Mouse (Mus musculus): ENCODE results near the gene Pip4k2a. TPM values are rescaled to one million over a fixed set of nuclear protein-coding genes. Genes with fewer than 3 reads are reported as not detected.

Pip4k2a gene
- polyA plus RNA-seq, 1 experiment from 2014 or later, result 11.8 TPM

GRCm38 (mm10) chr2:18997387-18997971 lies 447 bp downstream of the Pip4k2a start:
- ATAC-seq (replicated peaks), result peak; percentile 83
- H3K27ac ChIP-seq (replicated peaks), result peak overlapping the region; percentile 88
- peak overlapping the region; percentile 92 for H3K4me2 ChIP-seq (replicated peaks)
- no peaks in the 10 kb centered on the region for H3K27me3 ChIP-seq
- under 1% methylated on average over 46 of the region's 46 CpGs for WGBS
- H3K9ac ChIP-seq (replicated peaks), result peak overlapping the region; percentile 89
- H3K9me3 ChIP-seq, result no peaks in the 10 kb centered on the region
- peak overlapping the region; percentile 76 for H3K4me3 ChIP-seq
- peaks cover 20% of the 10 kb centered on the region for H3K4me1 ChIP-seq
- no peaks in the 10 kb centered on the region for H3K36me3 ChIP-seq

- peak overlapping the region; percentile 76 for H3K4me3 ChIP-seq
- under 1% methylated on average over 25 of the region's 25 CpGs for WGBS
- no peaks in the 10 kb centered on the region for H3K27me3 ChIP-seq
- no peak overlapping the region for H3K27ac ChIP-seq (replicated peaks)
- H3K36me3 ChIP-seq, result no peaks in the 10 kb centered on the region
- peak overlapping the region; percentile 89 for H3K9ac ChIP-seq (replicated peaks)
- H3K4me1 ChIP-seq, result peaks cover 20% of the 10 kb centered on the region
- peak overlapping the region; percentile 92 for H3K4me2 ChIP-seq (replicated peaks)
- no peak for ATAC-seq (replicated peaks)
- H3K9me3 ChIP-seq, result no peaks in the 10 kb centered on the region
Measured at GRCm38 (mm10) chr2:18996451-18997211, 1.3 kb downstream of the Pip4k2a start.

GRCm38 (mm10) chr2:18992512-18993510 lies 5.1 kb downstream of the Pip4k2a start:
- no peaks in the 10 kb centered on the region for H3K9me3 ChIP-seq
- H3K4me3 ChIP-seq, result no peak overlapping the region
- H3K27me3 ChIP-seq, result no peaks in the 10 kb centered on the region
- no peak overlapping the region for H3K4me2 ChIP-seq (replicated peaks)
- no peak for ATAC-seq (replicated peaks)
- H3K36me3 ChIP-seq, result no peaks in the 10 kb centered on the region
- H3K9ac ChIP-seq (replicated peaks), result no peak overlapping the region
- peaks cover 16% of the 10 kb centered on the region for H3K4me1 ChIP-seq
- WGBS, result 84% methylated on average over 7 of the region's 7 CpGs
- H3K27ac ChIP-seq (replicated peaks), result no peak overlapping the region

GRCm38 (mm10) chr2:18988885-18989284 lies 9.0 kb downstream of the Pip4k2a start:
- Histone ChIP-seq H3K4me3 (no peak overlapping the region), H3K36me3 (no peaks in the 10 kb centered on the region)
- 93% methylated on average over 3 of the region's 3 CpGs for WGBS

GRCm38 (mm10) chr2:18985506-18985905 lies 12.4 kb downstream of the Pip4k2a start:
- H3K27me3 ChIP-seq, result no peaks in the 10 kb centered on the region
- no peak overlapping the region for H3K9ac ChIP-seq (replicated peaks)
- no peak overlapping the region for H3K27ac ChIP-seq (replicated peaks)
- 87% methylated on average over 3 of the region's 3 CpGs for WGBS
- no peak overlapping the region for H3K4me2 ChIP-seq (replicated peaks)
- no peaks in the 10 kb centered on the region for H3K4me1 ChIP-seq
- no peaks in the 10 kb centered on the region for H3K9me3 ChIP-seq
- ATAC-seq (replicated peaks), result no peak
- H3K4me3 ChIP-seq, result no peak overlapping the region
- no peaks in the 10 kb centered on the region for H3K36me3 ChIP-seq

More at GRCm38 (mm10) chr2:18988885-18989284, 9.0 kb downstream of the Pip4k2a start:
- no peaks in the 10 kb centered on the region for H3K9me3 ChIP-seq
- H3K27ac ChIP-seq (replicated peaks), result no peak overlapping the region
- no peaks in the 10 kb centered on the region for H3K27me3 ChIP-seq
- no peak overlapping the region for H3K4me2 ChIP-seq (replicated peaks)
- H3K9ac ChIP-seq (replicated peaks), result no peak overlapping the region
- no peaks in the 10 kb centered on the region for H3K4me1 ChIP-seq
- ATAC-seq (replicated peaks), result no peak

GRCm38 (mm10) chr2:18984095-18984847 lies 13.7 kb downstream of the Pip4k2a start:
- WGBS, result 94% methylated on average over 15 of the region's 15 CpGs
- H3K4me1 ChIP-seq, result no peaks in the 10 kb centered on the region
- ATAC-seq (replicated peaks), result no peak

GRCm38 (mm10) chr2:18983546-18983945 lies 14.4 kb downstream of the Pip4k2a start:
- no peaks in the 10 kb centered on the region for H3K4me1 ChIP-seq
- no peaks in the 10 kb centered on the region for H3K36me3 ChIP-seq
- no peak overlapping the region for H3K27ac ChIP-seq (replicated peaks)
- H3K4me3 ChIP-seq, result no peak overlapping the region
- no peak for ATAC-seq (replicated peaks)
- no peak overlapping the region for H3K9ac ChIP-seq (replicated peaks)
- no peaks in the 10 kb centered on the region for H3K27me3 ChIP-seq
- no peaks in the 10 kb centered on the region for H3K9me3 ChIP-seq
- no peak overlapping the region for H3K4me2 ChIP-seq (replicated peaks)

More at GRCm38 (mm10) chr2:18984095-18984847, 13.7 kb downstream of the Pip4k2a start:
- Histone ChIP-seq H3K4me2 (replicated peaks) (no peak overlapping the region), H3K36me3 (no peaks in the 10 kb centered on the region), H3K27me3 (no peaks in the 10 kb centered on the region), H3K9ac (replicated peaks) (no peak overlapping the region), H3K4me3 (no peak overlapping the region), H3K27ac (replicated peaks) (no peak overlapping the region), H3K9me3 (no peaks in the 10 kb centered on the region)

- Histone ChIP-seq H3K36me3 (no peaks in the 10 kb centered on the region), H3K4me1 (no peaks in the 10 kb centered on the region), H3K27me3 (no peaks in the 10 kb centered on the region), H3K4me3 (no peak overlapping the region), H3K4me2 (replicated peaks) (no peak overlapping the region), H3K9me3 (no peaks in the 10 kb centered on the region), H3K9ac (replicated peaks) (no peak overlapping the region), H3K27ac (replicated peaks) (no peak overlapping the region)
- no peak for ATAC-seq (replicated peaks)
- 81% methylated on average over 6 of the region's 6 CpGs for WGBS
Measured at GRCm38 (mm10) chr2:18982581-18982980, 15.3 kb downstream of the Pip4k2a start.

GRCm38 (mm10) chr2:18979675-18980074 lies 18.3 kb downstream of the Pip4k2a start:
- WGBS, result 72% methylated on average over 7 of the region's 7 CpGs
- Histone ChIP-seq H3K4me3 (no peak overlapping the region), H3K9ac (replicated peaks) (no peak overlapping the region), H3K4me1 (no peaks in the 10 kb centered on the region), H3K27me3 (no peaks in the 10 kb centered on the region), H3K9me3 (no peaks in the 10 kb centered on the region), H3K4me2 (replicated peaks) (no peak overlapping the region), H3K36me3 (no peaks in the 10 kb centered on the region), H3K27ac (replicated peaks) (no peak overlapping the region)
- no peak for ATAC-seq (replicated peaks)

- H3K27me3 ChIP-seq, result no peaks in the 10 kb centered on the region
- no peak overlapping the region for H3K9ac ChIP-seq (replicated peaks)
- no peak overlapping the region for H3K4me2 ChIP-seq (replicated peaks)
- no peak overlapping the region for H3K27ac ChIP-seq (replicated peaks)
- no peaks in the 10 kb centered on the region for H3K9me3 ChIP-seq
- no peaks in the 10 kb centered on the region for H3K36me3 ChIP-seq
- H3K4me3 ChIP-seq, result no peak overlapping the region
- 91% methylated on average over 4 of the region's 4 CpGs for WGBS
- no peak for ATAC-seq (replicated peaks)
- no peaks in the 10 kb centered on the region for H3K4me1 ChIP-seq
Measured at GRCm38 (mm10) chr2:18979046-18979445, 18.9 kb downstream of the Pip4k2a start.

- 87% methylated on average over 10 of the region's 10 CpGs for WGBS
- H3K4me1 ChIP-seq, result no peaks in the 10 kb centered on the region
- H3K36me3 ChIP-seq, result no peaks in the 10 kb centered on the region
- H3K4me3 ChIP-seq, result no peak overlapping the region
- H3K27ac ChIP-seq (replicated peaks), result no peak overlapping the region
- H3K9me3 ChIP-seq, result 0 out of 2 replicates have a peak, but pooled peaks cover 4% of the 10 kb centered on the region
- H3K27me3 ChIP-seq, result no peaks in the 10 kb centered on the region
- no peak for ATAC-seq (replicated peaks)
- no peak overlapping the region for H3K4me2 ChIP-seq (replicated peaks)
- no peak overlapping the region for H3K9ac ChIP-seq (replicated peaks)
Measured at GRCm38 (mm10) chr2:18977201-18977805, 20.6 kb downstream of the Pip4k2a start.
